Mouse (Mus musculus) 416B (cell line): ENCODE results near the gene Scin.
A peak's percentile ranks its signal among the peaks of the same experiment; 100 is the strongest.

ENCODE experiments used
- DNase-seq: peaks from one replicate; pipeline ENCODE4 v3.0.0; 2011; ENCODE audit warnings: low read depth

Gene Scin

GRCm38 (mm10) chr12:40027444-40027843, 106.6 kb downstream of the Scin start:
- peak; percentile 29 for DNase-seq

- DNase-seq: no peak
Measured at GRCm38 (mm10) chr12:40023918-40024317, 110.1 kb downstream of the Scin start.

- peak; percentile 73 for DNase-seq
Measured at GRCm38 (mm10) chr12:40023014-40023642, 110.9 kb downstream of the Scin start.

- no peak for DNase-seq
Measured at GRCm38 (mm10) chr12:40022344-40022743, 111.7 kb downstream of the Scin start.

GRCm38 (mm10) chr12:40017955-40018505, 116.0 kb downstream of the Scin start:
- DNase-seq: peak; percentile 69

GRCm38 (mm10) chr12:40016648-40017460, 117.2 kb downstream of the Scin start:
- peak; percentile 92 for DNase-seq

- no peak for DNase-seq
Measured at GRCm38 (mm10) chr12:40016068-40016467, 118.0 kb downstream of the Scin start.

GRCm38 (mm10) chr12:40009866-40010265, 124.2 kb downstream of the Scin start:
- DNase-seq: no peak
